Mouse (Mus musculus) lung, embryonic 15.5 days (tissue): ENCODE data around the gene Sema5b. TPM values are rescaled to one million over a fixed set of nuclear protein-coding genes. Genes with fewer than 3 reads are reported as not detected.
"Not testable (repeated sequence)": the region's sequence is repeated elsewhere in the genome, so short reads cannot be mapped to it uniquely, and the experiment has no call there.

Experiments used
- ATAC-seq: fragments of 200-750 bp; cut with Nextera tagmentation; 2 replicates; pipeline ENCODE4 v1.8.0; 2017; ENCODE audit warnings: moderate number of reproducible peaks, borderline replicate concordance; ENCODE audit not compliant: low FRiP score, low TSS enrichment; ENCODE audit errors: extremely low read depth
- H3K27ac ChIP-seq: fragments of 300-500 bp; sonication (generic); 2 replicates; pipeline ENCODE4 v1.5.1; 2015; ENCODE audit warnings: moderate library complexity, mild to moderate bottlenecking, inconsistent platforms
- H3K27me3 ChIP-seq: fragments of 300-500 bp; sonication (generic); 2 replicates; pipeline ENCODE4 v1.6.1; 2015; ENCODE audit warnings: inconsistent platforms
- H3K36me3 ChIP-seq: fragments of 300-500 bp; sonication (generic); 2 replicates; pipeline ENCODE4 v1.6.1; 2015; ENCODE audit warnings: inconsistent platforms
- H3K4me1 ChIP-seq: fragments of 300-500 bp; sonication (generic); 2 replicates; pipeline ENCODE4 v1.6.1; 2015; ENCODE audit warnings: inconsistent platforms
- H3K4me2 ChIP-seq: fragments of 300-500 bp; sonication (generic); 2 replicates; pipeline ENCODE4 v1.6.1; 2015; ENCODE audit warnings: inconsistent platforms, mild to moderate bottlenecking, moderate library complexity
- H3K4me3 ChIP-seq: fragments of 300-500 bp; sonication (generic); 2 replicates; pipeline ENCODE4 v1.5.1; 2015; ENCODE audit warnings: mild to moderate bottlenecking, inconsistent platforms
- H3K9ac ChIP-seq: fragments of 300-500 bp; sonication (generic); 2 replicates; pipeline ENCODE4 v1.6.1; 2015; ENCODE audit warnings: inconsistent platforms
- H3K9me3 ChIP-seq: fragments of 300-500 bp; sonication (generic); 2 replicates; pipeline ENCODE4 v1.6.1; 2016; ENCODE audit warnings: inconsistent platforms
- WGBS: fragments of 180-500 bp; shearing (Covaris S2); methylation state at CpG from one replicate; pipeline ENCODE4 v1.1.7; 2015; 5-methylcytosine and 5-hydroxymethylcytosine counted together
- polyA plus RNA-seq: library from polyadenylated mRNA; unstranded; fragments of >200 nt; fragmentation: Nextera tagmentation; extraction: Ambion mirVana; gene quantifications from 2 replicates; pipeline ENCODE4 v1.2.1, GENCODE M21; 2015

Sema5b gene
- polyA plus RNA-seq, 1 experiment from 2014 or later, result 4.5 TPM

- Histone ChIP-seq H3K4me1 (peaks cover 15% of the 10 kb centered on the region; the same call in 1 of the 2 replicates), H3K4me2 (no peak overlapping the region), H3K9ac (no peak overlapping the region), H3K27ac (no peak overlapping the region), H3K4me3 (no peak overlapping the region), H3K9me3 (no peaks in the 10 kb centered on the region), H3K27me3 (no peaks in the 10 kb centered on the region; the same call in 1 of the 2 replicates), H3K36me3 (no peaks in the 10 kb centered on the region)
- 70% methylated on average over 6 of the region's 6 CpGs for WGBS
- ATAC-seq, result no peak
Observed at GRCm38 (mm10) chr16:35557038-35557437, 16.1 kb downstream of the Sema5b start.

GRCm38 (mm10) chr16:35561541-35561940 is 20.6 kb downstream of the Sema5b start:
- ATAC-seq, result no peak
- H3K27me3 ChIP-seq, result no peaks in the 10 kb centered on the region; the same call in 1 of the 2 replicates
- H3K36me3 ChIP-seq, result no peaks in the 10 kb centered on the region
- no peak overlapping the region for H3K4me2 ChIP-seq
- no peak overlapping the region for H3K27ac ChIP-seq
- no peaks in the 10 kb centered on the region for H3K9me3 ChIP-seq
- H3K4me3 ChIP-seq, result no peak overlapping the region
- H3K4me1 ChIP-seq, result 0 out of 2 replicates have a peak, but pooled peaks cover 2% of the 10 kb centered on the region
- 60% methylated on average over 6 of the region's 6 CpGs for WGBS
- no peak overlapping the region for H3K9ac ChIP-seq

- WGBS, result 64% methylated on average over 22 of the region's 22 CpGs
Observed at GRCm38 (mm10) chr16:35564246-35564905, 23.4 kb downstream of the Sema5b start.

GRCm38 (mm10) chr16:35565601-35566000 is 24.7 kb downstream of the Sema5b start:
- 96% methylated on average over 5 of the region's 5 CpGs for WGBS
- not testable (repeated sequence) for H3K4me3 ChIP-seq, ATAC-seq

More at GRCm38 (mm10) chr16:35564246-35564905, 23.4 kb downstream of the Sema5b start:
- H3K9me3 ChIP-seq, result no peaks in the 10 kb centered on the region
- H3K27ac ChIP-seq, result no peak overlapping the region
- H3K4me3 ChIP-seq, result no peak overlapping the region
- H3K36me3 ChIP-seq, result no peaks in the 10 kb centered on the region
- peaks cover 6% of the 10 kb centered on the region; the same call in 1 of the 2 replicates for H3K27me3 ChIP-seq
- H3K4me2 ChIP-seq, result no peak overlapping the region
- ATAC-seq, result no peak
- H3K4me1 ChIP-seq, result peaks cover 7% of the 10 kb centered on the region; the same call in 1 of the 2 replicates
- no peak overlapping the region for H3K9ac ChIP-seq

GRCm38 (mm10) chr16:35568225-35568880 is 27.4 kb downstream of the Sema5b start:
- Histone ChIP-seq H3K27me3 (peaks cover 11% of the 10 kb centered on the region; the same call in 1 of the 2 replicates), H3K36me3 (no peaks in the 10 kb centered on the region), H3K27ac (no peak overlapping the region), H3K9ac (no peak overlapping the region), H3K4me1 (peaks cover 11% of the 10 kb centered on the region), H3K9me3 (no peaks in the 10 kb centered on the region), H3K4me2 (no peak overlapping the region), H3K4me3 (no peak overlapping the region)
- WGBS, result 49% methylated on average over 15 of the region's 15 CpGs
- no peak for ATAC-seq

More at GRCm38 (mm10) chr16:35565601-35566000, 24.7 kb downstream of the Sema5b start:
- H3K4me2 ChIP-seq, H3K27ac ChIP-seq, H3K27me3 ChIP-seq, H3K9me3 ChIP-seq, H3K36me3 ChIP-seq, H3K4me1 ChIP-seq, H3K9ac ChIP-seq: not testable (repeated sequence)

GRCm38 (mm10) chr16:35569347-35569746 is 28.4 kb downstream of the Sema5b start:
- Histone ChIP-seq H3K9ac (no peak overlapping the region), H3K4me1 (peaks cover 11% of the 10 kb centered on the region), H3K36me3 (no peaks in the 10 kb centered on the region), H3K27ac (no peak overlapping the region), H3K4me2 (no peak overlapping the region), H3K9me3 (no peaks in the 10 kb centered on the region), H3K4me3 (no peak overlapping the region), H3K27me3 (peaks cover 11% of the 10 kb centered on the region; the same call in 1 of the 2 replicates)
- no peak for ATAC-seq
- WGBS, result 50% methylated on average over 2 of the region's 2 CpGs

GRCm38 (mm10) chr16:35569758-35570157 is 28.8 kb downstream of the Sema5b start:
- ATAC-seq, result peak; percentile 39; the same call in 1 of the 2 replicates
- Histone ChIP-seq H3K4me1 (peaks cover 11% of the 10 kb centered on the region), H3K9ac (no peak overlapping the region), H3K27ac (no peak overlapping the region), H3K4me3 (no peak overlapping the region), H3K36me3 (no peaks in the 10 kb centered on the region), H3K27me3 (peaks cover 11% of the 10 kb centered on the region; the same call in 1 of the 2 replicates), H3K9me3 (no peaks in the 10 kb centered on the region), H3K4me2 (no peak overlapping the region)
- WGBS, result 28% methylated on average over 9 of the region's 9 CpGs

- WGBS, result 44% methylated on average over 12 of the region's 12 CpGs
- no peak overlapping the region for H3K4me2 ChIP-seq
Observed at GRCm38 (mm10) chr16:35570627-35571026, 29.7 kb downstream of the Sema5b start.

GRCm38 (mm10) chr16:35573586-35573985 is 32.6 kb downstream of the Sema5b start:
- no peak overlapping the region for H3K9ac ChIP-seq
- no peak overlapping the region for H3K4me2 ChIP-seq
- H3K4me3 ChIP-seq, result no peak overlapping the region
- H3K27me3 ChIP-seq, result peaks cover 9% of the 10 kb centered on the region; the same call in 1 of the 2 replicates
- H3K27ac ChIP-seq, result no peak overlapping the region
- H3K36me3 ChIP-seq, result no peaks in the 10 kb centered on the region
- no peaks in the 10 kb centered on the region for H3K9me3 ChIP-seq
- WGBS, result 97% methylated on average over 3 of the region's 3 CpGs
- no peak for ATAC-seq
- peaks cover 11% of the 10 kb centered on the region for H3K4me1 ChIP-seq

More at GRCm38 (mm10) chr16:35570627-35571026, 29.7 kb downstream of the Sema5b start:
- Histone ChIP-seq H3K9me3 (no peaks in the 10 kb centered on the region), H3K36me3 (no peaks in the 10 kb centered on the region), H3K27ac (no peak overlapping the region), H3K4me3 (no peak overlapping the region), H3K27me3 (peaks cover 11% of the 10 kb centered on the region; the same call in 1 of the 2 replicates), H3K9ac (no peak overlapping the region), H3K4me1 (peaks cover 11% of the 10 kb centered on the region)
- ATAC-seq, result no peak

- ATAC-seq, result no peak
- WGBS, result 77% methylated on average over 11 of the region's 11 CpGs
Observed at GRCm38 (mm10) chr16:35577181-35577941, 36.4 kb downstream of the Sema5b start.

GRCm38 (mm10) chr16:35581299-35581698 is 40.4 kb downstream of the Sema5b start:
- H3K4me3 ChIP-seq, result no peak overlapping the region
- ATAC-seq, result no peak
- H3K27ac ChIP-seq, result no peak overlapping the region

More at GRCm38 (mm10) chr16:35577181-35577941, 36.4 kb downstream of the Sema5b start:
- H3K9ac ChIP-seq, result no peak overlapping the region
- H3K4me3 ChIP-seq, result no peak overlapping the region
- no peaks in the 10 kb centered on the region for H3K4me1 ChIP-seq
- no peaks in the 10 kb centered on the region for H3K36me3 ChIP-seq
- H3K27me3 ChIP-seq, result no peaks in the 10 kb centered on the region
- H3K4me2 ChIP-seq, result no peak overlapping the region
- H3K9me3 ChIP-seq, result no peaks in the 10 kb centered on the region
- no peak overlapping the region for H3K27ac ChIP-seq

More at GRCm38 (mm10) chr16:35581299-35581698, 40.4 kb downstream of the Sema5b start:
- H3K4me1 ChIP-seq, result no peaks in the 10 kb centered on the region
- no peak overlapping the region for H3K4me2 ChIP-seq
- no peaks in the 10 kb centered on the region for H3K27me3 ChIP-seq
- H3K9ac ChIP-seq, result no peak overlapping the region
- H3K9me3 ChIP-seq, result no peaks in the 10 kb centered on the region
- no peaks in the 10 kb centered on the region for H3K36me3 ChIP-seq
- WGBS, result 57% methylated on average over 7 of the region's 7 CpGs
